Mouse (Mus musculus) lung, adult 2 months (tissue): ENCODE results near the gene Majin. TPM values are rescaled to one million over a fixed set of nuclear protein-coding genes. Genes with fewer than 3 reads are reported as not detected.
A peak's percentile ranks its signal among the peaks of the same experiment; 100 is the strongest.

Experiments
- DNase-seq: peaks from one replicate; pipeline ENCODE4 v3.0.0; 2022
- H3K4me1 ChIP-seq: fragments of 200-500 bp; 2 replicates; pipeline ENCODE4 v1.6.1; 2011; ENCODE audit warnings: low read length; ENCODE audit not compliant: control insufficient read depth, insufficient read depth
- H3K4me3 ChIP-seq: fragments of 200-500 bp; replicated peaks from 2 replicates; pipeline ENCODE3; 2011; ENCODE audit warnings: low read depth, mild to moderate bottlenecking, control low read depth, low read length; ENCODE audit errors: extremely low read depth
- CTCF ChIP-seq: fragments of 200-500 bp; IDR thresholded peaks from 2 replicates; pipeline ENCODE4 v1.5.1; 2011; ENCODE audit warnings: mild to moderate bottlenecking, low read length, control low read depth; ENCODE audit not compliant: insufficient read depth
- POLR2A ChIP-seq: fragments of 200-500 bp; IDR thresholded peaks from 2 replicates; pipeline ENCODE4 v1.6.1; 2011; ENCODE audit warnings: low read depth, mild to moderate bottlenecking, control low read depth, low read length, borderline replicate concordance; ENCODE audit errors: extremely low read depth
- WGBS: fragments of 180-500 bp; shearing (Covaris S2); methylation state at CpG from one replicate; pipeline ENCODE4 v1.1.7; 2018; 5-methylcytosine and 5-hydroxymethylcytosine counted together
- polyA plus RNA-seq: library from polyadenylated mRNA; depleted of rRNA; stranded (reverse); fragments of >200 nt; gene quantifications from 2 replicates; pipeline ENCODE4 v1.2.3, GENCODE M21; 2012

Gene Majin
- polyA plus RNA-seq, 1 experiment, result 0.37 TPM

DNA sequence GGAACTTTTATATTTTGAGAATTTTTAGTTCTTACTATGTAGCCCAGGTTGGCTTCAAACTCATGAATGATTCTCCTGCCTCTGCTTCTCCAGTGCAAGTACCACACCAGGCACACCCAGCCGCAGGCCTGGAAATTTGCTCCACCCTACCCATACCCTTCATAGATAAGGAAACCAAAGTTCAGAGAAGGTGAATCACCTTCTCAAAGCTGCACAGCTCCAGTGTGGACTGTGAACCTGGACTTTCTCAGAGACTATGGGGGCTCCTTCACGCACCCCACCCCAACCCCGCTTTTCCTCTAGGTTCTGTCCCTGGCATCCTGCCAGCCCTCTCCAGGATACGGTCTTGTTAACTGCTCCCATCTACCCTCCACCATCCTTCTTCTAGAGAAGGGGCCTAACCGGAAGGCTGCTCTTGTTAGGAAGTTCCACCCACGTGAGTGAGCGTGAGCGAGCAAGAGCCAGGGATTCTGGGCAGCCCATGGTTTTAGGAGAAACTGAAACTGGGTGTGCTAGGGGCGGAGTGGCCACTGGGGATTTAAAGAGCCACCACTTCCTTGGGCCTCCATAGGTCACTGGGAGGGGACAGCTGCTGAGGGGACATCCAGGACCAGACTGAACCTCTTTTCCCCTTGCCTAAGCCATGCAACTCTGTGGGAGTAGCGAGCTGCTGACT is 20.2 kb upstream of the Majin start:
- H3K4me3 ChIP-seq, result peak overlapping the region; percentile 54
- WGBS, result 33% methylated on average over 10 of the region's 10 CpGs
- TF ChIP-seq CTCF (no peak), POLR2A (peak; percentile 41; the same call in 1 of the 2 replicates)

DNA sequence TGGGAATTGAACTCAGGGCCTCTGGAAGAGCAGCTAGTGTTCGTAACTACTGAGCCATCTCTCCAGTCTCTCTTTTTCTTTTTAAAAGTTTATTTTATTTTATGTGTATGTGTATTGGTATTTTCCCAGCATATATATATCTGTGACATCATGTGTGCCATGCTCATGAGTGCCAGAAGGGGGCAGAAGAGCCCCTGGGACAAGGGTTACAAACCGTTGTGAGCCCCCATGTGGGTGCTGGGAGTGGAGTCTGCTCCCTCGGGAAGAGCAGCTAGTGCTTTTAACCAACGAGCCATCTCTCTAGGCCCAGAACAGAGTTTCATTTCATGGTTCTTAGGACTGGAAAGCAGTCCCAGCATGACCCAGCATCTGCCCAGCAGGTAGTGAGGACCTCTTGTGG is 17.4 kb upstream of the Majin start:
- H3K4me3 ChIP-seq, result no peak overlapping the region
- no peak for TF ChIP-seq CTCF
- TF ChIP-seq POLR2A, result no peak
- no peak for DNase-seq
- H3K4me1 ChIP-seq, result no peaks in the 10 kb centered on the region
- 81% methylated on average over 4 of the region's 4 CpGs for WGBS

More for the DNA sequence above, 20.2 kb upstream of the Majin start:
- no peaks in the 10 kb centered on the region for H3K4me1 ChIP-seq
- peak; percentile 30 for DNase-seq

DNA sequence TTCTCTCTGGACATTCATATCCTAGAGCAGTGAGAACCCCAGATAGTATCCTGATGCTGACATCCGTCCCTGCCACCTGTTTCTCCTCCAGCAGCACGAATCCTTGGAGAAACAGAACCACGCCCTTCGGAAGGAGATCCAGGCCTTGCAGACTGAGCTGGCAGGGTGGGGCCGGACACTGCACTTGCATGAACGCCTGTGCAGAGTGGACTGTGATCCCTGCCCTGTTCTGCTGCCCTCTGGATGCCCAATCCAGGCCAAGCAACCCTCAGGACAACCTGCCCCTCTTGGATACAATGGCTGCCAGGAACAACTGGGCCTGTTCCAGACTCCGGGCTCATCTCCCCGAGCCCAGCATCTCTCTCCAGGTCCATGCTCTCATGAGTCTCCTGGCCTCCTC is 13.0 kb upstream of the Majin start:
- Histone ChIP-seq H3K4me1 (no peaks in the 10 kb centered on the region), H3K4me3 (no peak overlapping the region)
- DNase-seq, result no peak
- TF ChIP-seq POLR2A (no peak), CTCF (no peak)
- 79% methylated on average over 8 of the region's 8 CpGs for WGBS

DNA sequence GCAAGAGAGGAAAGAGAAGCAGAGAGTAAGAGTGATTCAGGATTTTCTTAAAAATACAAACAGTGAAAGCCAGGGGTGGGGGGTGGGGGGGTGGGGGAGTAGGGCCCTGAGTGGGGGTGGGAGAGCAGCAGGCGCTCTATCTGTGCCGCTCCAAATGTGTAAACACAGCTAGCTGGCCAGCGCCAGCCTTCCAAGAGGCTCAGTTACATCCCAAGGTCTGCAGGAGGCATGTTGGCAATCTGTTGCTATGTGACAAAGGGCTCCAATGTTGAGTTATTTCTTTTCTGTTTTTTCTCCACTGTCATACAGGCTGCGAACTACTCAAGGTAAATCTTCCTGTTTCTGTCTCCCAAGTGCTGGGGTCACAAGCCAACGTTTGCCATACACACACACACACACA is 9.4 kb upstream of the Majin start:
- no peak for DNase-seq
- H3K4me3 ChIP-seq, result no peak overlapping the region
- TF ChIP-seq CTCF (no peak), POLR2A (no peak)
- 35% methylated on average over 5 of the region's 5 CpGs for WGBS
- H3K4me1 ChIP-seq, result no peaks in the 10 kb centered on the region

DNA sequence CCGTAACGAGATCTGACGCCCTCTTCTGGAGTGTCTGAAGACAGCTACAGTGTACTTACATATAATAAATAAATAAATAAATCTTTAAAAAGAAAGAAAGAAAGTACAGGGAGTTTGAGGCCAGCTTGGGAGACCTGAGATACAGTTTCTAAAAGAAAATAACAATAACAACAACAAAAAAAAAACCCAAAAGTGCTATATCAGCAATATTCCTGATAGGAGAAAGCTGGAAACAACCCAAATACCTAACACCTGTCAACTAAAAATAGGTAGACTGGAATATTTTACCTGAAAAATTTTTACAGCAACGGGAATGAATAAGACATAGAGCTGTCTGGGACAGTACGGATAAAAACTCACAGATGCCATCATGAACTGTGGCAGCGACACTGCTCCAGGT is 5.4 kb upstream of the Majin start:
- H3K4me3 ChIP-seq, result no peak overlapping the region
- no peak for TF ChIP-seq POLR2A
- no peak for TF ChIP-seq CTCF
- WGBS, result 82% methylated on average over 6 of the region's 6 CpGs
- H3K4me1 ChIP-seq, result no peaks in the 10 kb centered on the region
- no peak for DNase-seq

DNA sequence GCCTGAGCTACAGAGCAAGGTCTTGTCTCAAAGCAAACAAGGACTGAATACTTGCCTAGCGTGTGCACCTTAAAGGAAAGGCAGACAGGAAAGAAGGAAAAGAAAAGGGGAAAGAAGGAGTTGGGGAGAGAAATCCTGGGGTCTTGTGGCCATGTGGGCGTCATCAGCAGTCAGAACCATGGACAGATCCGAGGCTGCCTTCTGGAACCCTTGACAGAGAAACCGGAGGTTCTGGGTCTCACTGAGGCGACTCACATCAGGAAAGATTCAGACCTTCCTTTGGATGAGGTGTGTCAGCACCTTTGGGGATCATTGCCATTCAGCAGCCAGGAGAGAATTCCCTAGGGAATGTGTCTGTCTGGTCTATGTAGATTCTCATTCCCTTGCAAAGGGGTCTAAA is 2.6 kb upstream of the Majin start:
- no peak for DNase-seq
- Histone ChIP-seq H3K4me1 (no peaks in the 10 kb centered on the region), H3K4me3 (no peak overlapping the region)
- WGBS, result 17% methylated on average over 5 of the region's 5 CpGs
- TF ChIP-seq POLR2A (no peak), CTCF (no peak)

DNA sequence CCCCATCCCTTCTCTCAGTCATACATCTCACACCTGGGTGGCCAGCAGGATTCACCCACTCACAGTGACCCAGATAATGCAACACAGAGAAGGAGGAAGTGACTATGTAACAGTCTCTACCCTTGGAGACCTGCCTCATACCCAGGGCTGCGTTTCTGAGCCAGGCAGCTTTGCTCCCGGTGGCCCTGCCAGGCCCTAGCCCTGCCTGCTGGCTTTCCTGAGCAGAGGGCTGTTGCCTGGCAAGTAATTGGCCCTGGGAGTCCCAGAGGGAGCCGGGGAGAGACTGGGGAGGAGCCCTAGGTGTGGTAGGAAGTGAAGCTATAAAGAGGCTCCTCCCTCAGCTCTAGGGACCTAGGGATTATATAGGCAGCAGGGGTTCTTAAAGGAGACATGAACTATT is 1.7 kb upstream of the Majin start:
- no peak overlapping the region for H3K4me3 ChIP-seq
- whole genome bisulfite sequencing, result 23% methylated on average over 3 of the region's 3 CpGs
- no peaks in the 10 kb centered on the region; the same call in 1 of the 2 replicates for H3K4me1 ChIP-seq
- TF ChIP-seq POLR2A, result no peak
- TF ChIP-seq CTCF, result no peak
- DNase-seq, result no peak

DNA sequence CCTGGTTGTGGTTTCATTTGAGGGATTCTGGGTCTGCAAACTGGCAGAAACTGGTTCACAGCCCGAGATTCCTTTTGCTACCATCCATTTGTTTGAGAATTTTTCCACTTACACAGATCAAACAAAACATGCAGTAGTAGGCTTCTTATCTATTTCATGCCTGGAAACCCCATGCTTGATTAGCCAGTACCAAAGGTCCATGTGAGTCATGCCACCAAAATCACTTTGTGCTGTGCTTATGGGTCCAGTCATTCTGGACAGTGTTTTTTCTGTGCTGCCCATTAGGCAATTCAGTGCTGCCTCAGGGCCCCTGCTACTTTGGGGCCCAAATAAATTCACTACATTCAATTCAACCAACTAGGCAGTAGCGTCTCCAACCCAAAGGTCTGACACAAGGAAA is 20.1 kb downstream of the Majin start:
- DNase-seq, result no peak
- TF ChIP-seq CTCF (no peak), POLR2A (no peak)
- H3K4me1 ChIP-seq, result peaks cover 2% of the 10 kb centered on the region
- WGBS, result 73% methylated on average over 2 of the region's 2 CpGs
- no peak overlapping the region for H3K4me3 ChIP-seq

DNA sequence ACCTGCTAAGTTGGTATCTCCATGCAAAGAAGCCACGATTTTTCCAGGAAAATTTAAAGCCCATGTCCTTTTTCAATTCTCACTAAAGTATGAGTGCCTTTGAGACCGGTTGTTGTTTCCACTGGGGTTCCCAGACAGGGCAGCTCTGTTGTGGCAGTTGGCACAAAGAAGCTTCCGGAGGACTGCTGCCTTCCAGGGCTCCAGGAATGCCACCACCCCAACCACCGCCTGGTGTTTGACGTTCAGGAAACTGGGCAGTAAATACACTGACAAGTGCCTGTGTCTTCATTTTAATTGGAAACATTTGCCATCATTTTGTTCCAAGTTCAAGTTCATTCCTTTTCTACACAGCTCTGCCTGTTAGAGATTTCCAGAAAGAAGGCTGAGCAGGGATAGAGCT is 22.5 kb downstream of the Majin start:
- Histone ChIP-seq H3K4me3 (no peak overlapping the region), H3K4me1 (peaks cover 2% of the 10 kb centered on the region)
- DNase-seq, result no peak
- WGBS, result 47% methylated on average over 5 of the region's 5 CpGs
- TF ChIP-seq CTCF (no peak), POLR2A (no peak)

DNA sequence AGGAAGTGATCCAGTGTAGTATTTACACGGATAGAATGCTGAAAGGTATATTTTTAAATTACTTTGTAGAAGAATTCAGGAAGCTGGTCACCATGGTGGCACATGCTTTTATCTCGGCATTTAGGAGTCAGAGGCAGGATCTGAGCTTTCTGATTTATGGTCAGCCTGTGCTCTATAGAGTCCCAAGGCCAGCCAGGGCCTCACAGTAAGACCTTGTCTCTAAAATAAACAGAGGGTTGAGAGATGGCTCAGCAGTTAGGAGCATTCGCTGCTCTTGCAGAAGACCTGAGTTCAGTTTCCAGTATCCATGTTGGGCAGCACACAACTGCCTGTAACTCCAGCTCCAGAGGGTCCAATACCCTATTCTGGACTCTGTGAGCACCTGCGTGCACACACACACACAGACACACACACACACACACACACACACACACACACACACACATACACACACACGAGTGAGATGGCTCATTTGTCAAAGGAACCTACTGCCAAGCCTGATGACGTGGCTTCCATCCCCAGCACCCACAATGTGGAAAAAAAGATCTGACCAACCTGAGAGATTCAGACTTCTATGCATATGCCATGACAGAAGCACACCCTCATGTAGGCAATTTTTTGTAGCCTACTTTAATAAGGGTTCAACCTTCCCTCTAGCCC is 32.0 kb downstream of the Majin start:
- Histone ChIP-seq H3K4me3 (no peak overlapping the region), H3K4me1 (no peaks in the 10 kb centered on the region)
- no peak for DNase-seq
- WGBS, result 59% methylated on average over 6 of the region's 6 CpGs
- TF ChIP-seq POLR2A (no peak), CTCF (no peak)
